Comparison of ENCODE assay signal across 17 mouse cellular contexts in the genomic region with DNA sequence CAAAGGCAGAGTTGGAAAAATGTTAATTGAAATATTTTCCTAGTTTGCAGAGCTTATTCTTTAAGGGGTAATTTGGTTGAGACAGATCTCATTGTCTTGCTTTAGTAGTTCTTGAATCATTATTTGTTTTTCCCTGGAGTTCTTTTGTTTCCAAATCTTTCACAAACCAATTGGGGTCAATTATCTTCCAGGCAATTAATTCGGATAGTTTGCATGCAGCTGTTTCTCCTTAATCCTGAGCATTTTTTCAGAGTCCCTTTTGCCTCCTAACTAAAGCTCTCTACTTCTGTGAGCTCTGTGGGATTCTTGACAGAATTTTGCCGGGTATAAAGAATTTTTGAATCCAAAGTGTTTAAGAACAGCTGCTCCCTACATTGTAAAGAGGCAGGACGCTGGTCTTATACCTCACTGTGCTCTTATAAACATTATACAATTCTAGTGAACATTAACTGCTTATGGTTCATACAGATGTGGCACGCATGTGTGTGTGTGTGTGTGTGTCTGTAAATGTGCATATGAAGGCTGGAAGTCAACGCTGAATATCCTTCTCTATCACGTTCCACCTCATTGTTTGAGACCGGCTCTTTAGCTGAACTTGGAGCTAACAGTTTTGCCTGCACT. TPM values are rescaled to one million over a fixed set of nuclear protein-coding genes. Genes with fewer than 3 reads are reported as not detected.
DNase-seq lines count a peak whose midpoint lies in the region; ATAC-seq lines count a peak whose summit lies in the region.
"Had no signal": no experiment of that assay in that cellular context is flagged by ENCODE, and none has a peak within 500 bp of the region (broad histone marks: within the 10 kb centered on the region; RNA-seq: fewer than 3 reads in every experiment).

No protein-coding gene starts in this region.

- H3K9me3 ChIP-seq in forebrain, embryonic 15.5 days, result no peaks in the 10 kb centered on the region
- H3K9me3 ChIP-seq in limb, embryonic 15.5 days, result no peaks in the 10 kb centered on the region
- H3K9me3 ChIP-seq: heart, embryonic 15.5 days; intestine, embryonic 15.5 days; kidney, embryonic 15.5 days; midbrain, embryonic 12.5 days had no signal

- no peak overlapping the region for H3K4me3 ChIP-seq in forebrain, embryonic 15.5 days
- H3K4me3 ChIP-seq in limb, embryonic 15.5 days, result no peak overlapping the region
- H3K4me3 ChIP-seq: heart, embryonic 15.5 days; intestine, embryonic 15.5 days; kidney, embryonic 15.5 days; left cerebral cortex, adult 2 months; midbrain, embryonic 12.5 days had no signal

- peak overlapping the region; percentile 67 for H3K27ac ChIP-seq in forebrain, embryonic 15.5 days (replicated peaks)
- peak overlapping the region; percentile 54; the same call in 1 of the 2 replicates for H3K27ac ChIP-seq in limb, embryonic 15.5 days
- H3K27ac ChIP-seq: heart, embryonic 15.5 days; intestine, embryonic 15.5 days; kidney, embryonic 15.5 days; left cerebral cortex, adult 2 months; midbrain, embryonic 12.5 days had no signal

- no peaks in the 10 kb centered on the region for H3K36me3 ChIP-seq in forebrain, embryonic 15.5 days
- no peaks in the 10 kb centered on the region for H3K36me3 ChIP-seq in limb, embryonic 15.5 days
- H3K36me3 ChIP-seq: heart, embryonic 15.5 days; intestine, embryonic 15.5 days; kidney, embryonic 15.5 days; midbrain, embryonic 12.5 days had no signal

- H3K4me1 ChIP-seq in forebrain, embryonic 15.5 days, result peaks cover 12% of the 10 kb centered on the region
- H3K4me1 ChIP-seq in limb, embryonic 15.5 days, result peaks cover 5% of the 10 kb centered on the region; the same call in 1 of the 2 replicates
- H3K4me1 ChIP-seq: heart, embryonic 15.5 days; intestine, embryonic 15.5 days; kidney, embryonic 15.5 days had no signal

- peak; percentile 93 for DNase-seq in Muller cell, postnatal 12 days (ENCODE audit: inconsistent ontology term)
- peak; percentile 46 for DNase-seq in brain, adult 2 months (ENCODE audit: low read depth, low spot score)
- DNase-seq in lung, postnatal 25 days (ENCODE audit: low spot score), result no peak
- no peak for DNase-seq in thymus, postnatal 25 days
- no peak for DNase-seq in adrenal gland, postnatal 4 days (ENCODE audit: low spot score in 2 of 2)
- DNase-seq: cerebellum, postnatal 10 days; lung, adult 2 months; lung, postnatal 4 days; thymus, adult 2 months had no signal

- no peak overlapping the region for H3K9ac ChIP-seq in forebrain, embryonic 15.5 days (replicated peaks)
- no peak overlapping the region for H3K9ac ChIP-seq in limb, embryonic 15.5 days
- H3K9ac ChIP-seq: heart, embryonic 15.5 days; intestine, embryonic 15.5 days; kidney, embryonic 15.5 days; midbrain, embryonic 12.5 days had no signal

- H3K4me2 ChIP-seq in forebrain, embryonic 15.5 days (replicated peaks), result no peak overlapping the region
- H3K4me2 ChIP-seq in limb, embryonic 15.5 days, result no peak overlapping the region
- H3K4me2 ChIP-seq: heart, embryonic 15.5 days; intestine, embryonic 15.5 days; kidney, embryonic 15.5 days; liver, embryonic 11.5 days; midbrain, embryonic 12.5 days had no signal

- WGBS in forebrain, embryonic 15.5 days, result 9% methylated on average over 7 of the region's 7 CpGs
- 26% methylated on average over 7 of the region's 7 CpGs for WGBS in limb, embryonic 15.5 days

- no peaks in the 10 kb centered on the region for H3K27me3 ChIP-seq in forebrain, embryonic 15.5 days
- H3K27me3 ChIP-seq in limb, embryonic 15.5 days, result 0 out of 2 replicates have a peak, but pooled peaks cover 9% of the 10 kb centered on the region
- H3K27me3 ChIP-seq: heart, embryonic 15.5 days; intestine, embryonic 15.5 days; kidney, embryonic 15.5 days; midbrain, embryonic 12.5 days had no signal

- ATAC-seq in forebrain, embryonic 15.5 days (replicated peaks), result no peak
- no peak for ATAC-seq in limb, embryonic 15.5 days (ENCODE audit: insufficient number of reproducible peaks, low FRiP score, low TSS enrichment, low read depth)
- ATAC-seq: intestine, embryonic 15.5 days had no signal

RNA-seq across cellular contexts. Expression of gene Eif2s2, which starts 32.8 kb away (rescaled TPM):
- 69.1 and 70.9 TPM in 2 replicates for polyA plus RNA-seq in forebrain, embryonic 15.5 days (2015; fragmentation: Nextera tagmentation; extraction: Ambion mirVana)
- 90.6 and 98.5 TPM in 2 replicates for polyA plus RNA-seq in limb, embryonic 15.5 days (2015; fragmentation: Nextera tagmentation; extraction: Ambion mirVana)
- 100 to 1,000 TPM; 133 to 138 TPM for total RNA-seq in adrenal gland, postnatal 4 days (2021)

Comparison
In these comparisons a context has a peak if more than half of its experiments do, and no peak if none do; other contexts are left out.
1. DNase-seq: peak in Muller cell, postnatal 12 days (single experiment) and brain, adult 2 months (single experiment); none in lung, postnatal 25 days (single experiment), thymus, postnatal 25 days (single experiment) and adrenal gland, postnatal 4 days (0 of 2).